In the genomic region with DNA sequence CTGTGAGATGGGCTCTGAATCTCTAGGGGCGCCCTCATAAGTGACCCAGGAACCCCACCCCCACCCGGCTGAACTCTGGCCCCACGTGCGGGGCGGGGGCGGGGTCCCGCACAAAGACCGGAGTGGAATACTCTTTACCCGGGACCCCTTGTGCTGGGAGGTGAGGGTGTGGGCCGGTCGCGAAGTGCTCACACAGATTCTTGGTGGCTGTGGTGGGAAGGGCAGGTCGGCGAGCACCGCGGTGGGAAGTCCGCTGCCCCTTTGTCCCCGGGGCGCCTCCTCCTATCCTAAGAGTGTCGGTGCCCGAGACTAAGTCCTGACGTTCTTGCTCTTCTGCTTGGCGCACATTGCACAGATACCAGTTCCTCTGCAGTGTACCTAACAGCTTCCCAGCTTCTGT, we compare ENCODE assay signal across 8 mouse cellular contexts. TPM values are rescaled to one million over a fixed set of nuclear protein-coding genes. Genes with fewer than 3 reads are reported as not detected.
A peak's percentile ranks its signal among the peaks of the same experiment; 100 is the strongest.
DNase-seq lines count a peak whose midpoint lies in the region; ATAC-seq and TF ChIP-seq lines count a peak whose summit lies in the region.

No protein-coding gene starts in this region.

- H3K9me3 ChIP-seq in embryonic facial prominence, embryonic 13.5 days = no peaks in the 10 kb centered on the region
- H3K9me3 ChIP-seq in intestine, postnatal 0 days (ENCODE audit: control insufficient read depth) = no peaks in the 10 kb centered on the region
- H3K9me3 ChIP-seq in neural tube, embryonic 14.5 days (ENCODE audit: control insufficient read depth, low read length) = no peaks in the 10 kb centered on the region

- WGBS in liver, adult 2 months = under 1% methylated on average over 23 of the region's 23 CpGs
- WGBS in embryonic facial prominence, embryonic 13.5 days = under 1% methylated on average over 23 of the region's 23 CpGs
- 0% methylated on average over 23 of the region's 23 CpGs for WGBS in intestine, postnatal 0 days
- WGBS in neural tube, embryonic 14.5 days = 1% methylated on average over 23 of the region's 23 CpGs

- peak overlapping the region; percentile 94 for H3K27ac ChIP-seq in liver, adult 2 months (replicated peaks; ENCODE audit: insufficient read depth, low read depth, low read length)
- H3K27ac ChIP-seq in embryonic facial prominence, embryonic 13.5 days = peak overlapping the region; percentile 91
- H3K27ac ChIP-seq in intestine, postnatal 0 days (ENCODE audit: low read depth, low read length) = peak overlapping the region; percentile 84
- peak overlapping the region; percentile 85 for H3K27ac ChIP-seq in neural tube, embryonic 14.5 days (ENCODE audit: low read depth, low read length)

- TF ChIP-seq POLR2A in liver, adult 2 months (IDR thresholded peaks at IDR 0.05; ENCODE audit: extremely low read depth, insufficient read depth, low read length) = no peak

- peaks cover 27% of the 10 kb centered on the region; the same call in 1 of the 2 replicates for H3K79me2 ChIP-seq in liver, adult 2 months (ENCODE audit: control insufficient read depth, insufficient read depth, low read length)

- H3K4me3 ChIP-seq in liver, adult 2 months (ENCODE audit: insufficient read depth, low read depth, low read length) = peak overlapping the region; percentile 83
- peak overlapping the region; percentile 83 for H3K4me3 ChIP-seq in embryonic facial prominence, embryonic 13.5 days
- peak overlapping the region; percentile 72 for H3K4me3 ChIP-seq in intestine, postnatal 0 days (ENCODE audit: low read depth, low read length)
- peak overlapping the region; percentile 88 for H3K4me3 ChIP-seq in neural tube, embryonic 14.5 days (ENCODE audit: low read depth, low read length)

- peaks cover 7% of the 10 kb centered on the region for H3K36me3 ChIP-seq in liver, adult 2 months (ENCODE audit: control insufficient read depth, insufficient read depth, low read length)
- H3K36me3 ChIP-seq in embryonic facial prominence, embryonic 13.5 days = peaks cover 52% of the 10 kb centered on the region
- H3K36me3 ChIP-seq in intestine, postnatal 0 days (ENCODE audit: control insufficient read depth, insufficient read depth) = peaks cover 24% of the 10 kb centered on the region; the same call in 1 of the 2 replicates
- H3K36me3 ChIP-seq in neural tube, embryonic 14.5 days (ENCODE audit: control insufficient read depth, insufficient read depth, low read length) = peaks cover 27% of the 10 kb centered on the region

- H3K4me1 ChIP-seq in liver, adult 2 months (ENCODE audit: control insufficient read depth, insufficient read depth, low read length) = peaks cover 35% of the 10 kb centered on the region
- H3K4me1 ChIP-seq in embryonic facial prominence, embryonic 13.5 days = peaks cover 51% of the 10 kb centered on the region
- peaks cover 15% of the 10 kb centered on the region for H3K4me1 ChIP-seq in intestine, postnatal 0 days (replicated peaks; ENCODE audit: control insufficient read depth, insufficient read depth, low read length)
- peaks cover 35% of the 10 kb centered on the region for H3K4me1 ChIP-seq in neural tube, embryonic 14.5 days (ENCODE audit: control insufficient read depth, insufficient read depth, low read length)

- peak overlapping the region; percentile 88 for H3K4me2 ChIP-seq in embryonic facial prominence, embryonic 13.5 days
- H3K4me2 ChIP-seq in intestine, postnatal 0 days (replicated peaks; ENCODE audit: low read depth) = peak overlapping the region; percentile 81
- peak overlapping the region; percentile 95 for H3K4me2 ChIP-seq in neural tube, embryonic 14.5 days (ENCODE audit: low read depth, low read length)

- peak overlapping the region; percentile 82 for H3K9ac ChIP-seq in liver, adult 2 months (ENCODE audit: low read depth, low read length)
- peak overlapping the region; percentile 84 for H3K9ac ChIP-seq in embryonic facial prominence, embryonic 13.5 days
- H3K9ac ChIP-seq in intestine, postnatal 0 days (ENCODE audit: low read depth, low read length) = peak overlapping the region; percentile 72
- H3K9ac ChIP-seq in neural tube, embryonic 14.5 days (replicated peaks; ENCODE audit: low read depth, low read length) = peak overlapping the region; percentile 86

- no peak for TF ChIP-seq CTCF in liver, adult 2 months (IDR thresholded peaks at IDR 0.05; ENCODE audit: low read depth, low read length)
- TF ChIP-seq CTCF in intestine, postnatal 0 days (IDR thresholded peaks at IDR 0.05; ENCODE audit: low read depth) = no peak

- DNase-seq in liver, adult 2 months (ENCODE audit: extremely low read depth, low read depth, low spot score) = peak; percentile 60
- DNase-seq in liver = no peak
- DNase-seq in cerebellum, adult 8-10 months = no peak
- no peak for DNase-seq in kidney, postnatal 25 days
- no peak for DNase-seq in layer of hippocampus, adult 9-10 months (ENCODE audit: low spot score)

- ATAC-seq in embryonic facial prominence, embryonic 13.5 days (ENCODE audit: insufficient number of reproducible peaks, insufficient read depth, low FRiP score, low TSS enrichment, low read depth) = no peak
- peak; percentile 3; the same call in 1 of the 2 replicates for ATAC-seq in intestine, postnatal 0 days
- peak; percentile 21 for ATAC-seq in neural tube, embryonic 14.5 days (ENCODE audit: low read depth)

- H3K27me3 ChIP-seq in liver, adult 2 months (ENCODE audit: control insufficient read depth, insufficient read depth, low read length) = no peaks in the 10 kb centered on the region
- H3K27me3 ChIP-seq in embryonic facial prominence, embryonic 13.5 days = no peaks in the 10 kb centered on the region
- H3K27me3 ChIP-seq in intestine, postnatal 0 days (replicated peaks; ENCODE audit: control insufficient read depth, insufficient read depth, low read length) = no peaks in the 10 kb centered on the region
- H3K27me3 ChIP-seq in neural tube, embryonic 14.5 days (ENCODE audit: control insufficient read depth, insufficient read depth, low read length) = no peaks in the 10 kb centered on the region

RNA-seq across cellular contexts. Expression of gene Hyal2, which starts 1.5 kb away (rescaled TPM):
- total RNA-seq in liver, adult 2 months (2014; rRNA removed) = 38.4 and 49.0 TPM in 2 replicates
- 64.1 and 66.3 TPM in 2 replicates for polyA plus RNA-seq in liver, adult 2 months (2012; rRNA removed)
- polyA plus RNA-seq in embryonic facial prominence, embryonic 13.5 days (2015; fragmentation: Nextera tagmentation; extraction: Ambion mirVana) = 118 TPM in 2 replicates
- 47.5 and 52.8 TPM in 2 replicates for polyA plus RNA-seq in intestine, postnatal 0 days (2015; fragmentation: Nextera tagmentation; extraction: Ambion mirVana)
- 60.3 and 70.0 TPM in 2 replicates for polyA plus RNA-seq in neural tube, embryonic 14.5 days (2014; fragmentation: Nextera tagmentation; extraction: Ambion mirVana)

RNA-seq across cellular contexts. Expression of gene Tusc2, which starts 6.2 kb away (rescaled TPM):
- total RNA-seq in liver, adult 2 months (2014; rRNA removed) = 22.6 and 27.4 TPM in 2 replicates
- polyA plus RNA-seq in liver, adult 2 months (2012; rRNA removed) = 52.8 and 58.1 TPM in 2 replicates
- 35.9 and 42.9 TPM in 2 replicates for polyA plus RNA-seq in embryonic facial prominence, embryonic 13.5 days (2015; fragmentation: Nextera tagmentation; extraction: Ambion mirVana)
- 38.7 and 41.6 TPM in 2 replicates for polyA plus RNA-seq in intestine, postnatal 0 days (2015; fragmentation: Nextera tagmentation; extraction: Ambion mirVana)
- 111 and 126 TPM in 2 replicates for polyA plus RNA-seq in neural tube, embryonic 14.5 days (2014; fragmentation: Nextera tagmentation; extraction: Ambion mirVana)

RNA-seq across cellular contexts. Expression of gene Hyal1, which starts 7.5 kb away (rescaled TPM):
- total RNA-seq in liver, adult 2 months (2014; rRNA removed) = 33.2 TPM in 2 replicates
- 35.1 and 43.4 TPM in 2 replicates for polyA plus RNA-seq in liver, adult 2 months (2012; rRNA removed)
- 13.8 and 15.0 TPM in 2 replicates for polyA plus RNA-seq in embryonic facial prominence, embryonic 13.5 days (2015; fragmentation: Nextera tagmentation; extraction: Ambion mirVana)
- polyA plus RNA-seq in intestine, postnatal 0 days (2015; fragmentation: Nextera tagmentation; extraction: Ambion mirVana) = 2.4 and 2.8 TPM in 2 replicates
- 3.1 and 4.7 TPM in 2 replicates for polyA plus RNA-seq in neural tube, embryonic 14.5 days (2014; fragmentation: Nextera tagmentation; extraction: Ambion mirVana)

RNA-seq across cellular contexts. Expression of gene Naa80, which starts 9.4 kb away (rescaled TPM):
- total RNA-seq in liver, adult 2 months (2014; rRNA removed) = 12.3 and 12.8 TPM in 2 replicates
- 88.5 and 130 TPM in 2 replicates for polyA plus RNA-seq in liver, adult 2 months (2012; rRNA removed)
- polyA plus RNA-seq in embryonic facial prominence, embryonic 13.5 days (2015; fragmentation: Nextera tagmentation; extraction: Ambion mirVana) = 21.8 and 22.5 TPM in 2 replicates
- 20.4 and 21.4 TPM in 2 replicates for polyA plus RNA-seq in intestine, postnatal 0 days (2015; fragmentation: Nextera tagmentation; extraction: Ambion mirVana)
- polyA plus RNA-seq in neural tube, embryonic 14.5 days (2014; fragmentation: Nextera tagmentation; extraction: Ambion mirVana) = 13.3 and 15.6 TPM in 2 replicates

RNA-seq across cellular contexts. Expression of gene Hyal3, which starts 11.3 kb away (rescaled TPM):
- 0.13 and 0.18 TPM in 2 replicates for total RNA-seq in liver, adult 2 months (2014; rRNA removed)
- 0.29 and 0.54 TPM in 2 replicates for polyA plus RNA-seq in liver, adult 2 months (2012; rRNA removed)
- polyA plus RNA-seq in embryonic facial prominence, embryonic 13.5 days (2015; fragmentation: Nextera tagmentation; extraction: Ambion mirVana) = 1.6 and 2.8 TPM in 2 replicates
- 0.31 and 0.50 TPM in 2 replicates for polyA plus RNA-seq in intestine, postnatal 0 days (2015; fragmentation: Nextera tagmentation; extraction: Ambion mirVana)
- polyA plus RNA-seq in neural tube, embryonic 14.5 days (2014; fragmentation: Nextera tagmentation; extraction: Ambion mirVana) = 1.5 and 2.1 TPM in 2 replicates
